Mouse (Mus musculus) T-helper 2 cell (primary cell): ENCODE data around the gene Kcnq4.

Experiments
- in situ Hi-C: fragments of 300-600 bp; cut with MboI, MseI; formaldehyde crosslinking; loops from one replicate; pipeline ENCODE4 v1.15.1; 2025; ENCODE audit warnings: high pct_unique_total_duplicates

Gene Kcnq4

DNA sequence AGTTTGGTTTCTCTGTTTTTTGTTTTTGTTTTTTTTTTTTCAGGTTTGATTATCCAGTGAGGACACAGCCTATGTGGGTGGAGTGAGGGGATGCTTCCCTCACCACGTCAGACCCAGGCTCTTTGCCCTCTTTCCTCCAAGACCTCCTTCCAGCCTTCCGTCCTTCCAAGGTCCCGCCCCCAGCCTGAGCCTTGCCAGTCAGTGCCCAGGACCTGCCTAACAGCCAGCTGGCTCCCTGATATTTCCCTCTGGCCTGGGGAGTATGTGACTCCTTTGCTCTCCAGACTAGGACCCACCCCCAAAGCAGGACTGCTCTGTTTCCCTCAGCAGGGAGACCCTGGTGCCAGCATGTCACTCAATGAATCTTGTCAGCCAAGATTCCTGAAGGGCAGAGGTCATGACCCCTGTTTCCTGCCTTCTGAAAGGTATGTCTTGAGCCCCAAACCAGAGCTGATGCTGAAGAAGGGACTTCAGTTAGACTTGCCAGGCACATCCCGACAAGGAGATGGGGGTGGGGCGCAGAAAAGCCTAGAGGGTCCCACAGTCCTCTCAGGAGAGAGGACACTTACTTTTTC lies 22.8 kb downstream of the Kcnq4 start:
- in situ Hi-C loops: no loop called here

GRCm38 (mm10) chr4:120721574-120721973 lies 26.8 kb downstream of the Kcnq4 start:
- in situ Hi-C loops: no loop called here

DNA sequence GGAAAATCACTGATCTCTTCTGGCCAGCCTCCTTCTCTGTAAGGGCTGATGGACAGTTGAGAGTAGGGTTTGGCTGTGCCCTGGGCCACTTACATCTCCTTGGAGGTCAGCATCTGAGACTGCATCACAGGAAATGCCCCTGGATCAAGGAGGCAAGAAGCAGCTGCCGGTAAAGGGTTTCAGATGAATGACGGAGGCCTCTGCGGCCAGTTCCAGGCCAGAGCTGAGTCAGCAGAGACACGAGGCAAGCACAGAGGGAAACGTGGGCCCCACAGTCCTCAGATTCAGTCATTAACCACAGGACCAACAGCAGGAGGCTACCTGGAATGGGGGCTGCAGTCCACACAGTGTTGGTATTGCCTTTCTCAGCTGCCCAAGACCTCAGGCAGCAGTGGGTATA lies 29.3 kb downstream of the Kcnq4 start:
- in situ Hi-C loops: no loop called here

- in situ Hi-C loops: no loop called here
Observed at GRCm38 (mm10) chr4:120717591-120717990, 30.8 kb downstream of the Kcnq4 start.

DNA sequence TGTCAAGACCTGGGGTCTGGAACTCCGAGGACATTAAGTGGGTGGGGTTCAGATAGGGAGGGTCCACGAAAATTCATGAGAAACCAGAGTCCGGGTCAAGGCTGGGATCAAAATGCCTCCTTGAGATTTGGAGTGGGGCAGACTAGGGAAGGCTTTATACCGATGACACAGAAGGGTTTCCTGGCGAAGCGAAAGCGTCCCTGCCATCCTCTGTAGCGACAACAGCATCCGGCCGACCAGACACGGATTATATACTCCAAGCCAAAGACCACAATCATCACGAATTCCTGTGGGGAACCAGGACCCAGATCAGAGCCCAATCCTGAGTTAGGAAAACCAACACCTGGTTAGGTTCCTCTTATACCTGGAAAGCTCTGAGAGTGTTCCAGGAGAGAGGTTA lies 31.6 kb downstream of the Kcnq4 start:
- in situ Hi-C loops: no loop called here

GRCm38 (mm10) chr4:120716141-120716571 lies 32.3 kb downstream of the Kcnq4 start:
- in situ Hi-C loops: no loop called here

DNA sequence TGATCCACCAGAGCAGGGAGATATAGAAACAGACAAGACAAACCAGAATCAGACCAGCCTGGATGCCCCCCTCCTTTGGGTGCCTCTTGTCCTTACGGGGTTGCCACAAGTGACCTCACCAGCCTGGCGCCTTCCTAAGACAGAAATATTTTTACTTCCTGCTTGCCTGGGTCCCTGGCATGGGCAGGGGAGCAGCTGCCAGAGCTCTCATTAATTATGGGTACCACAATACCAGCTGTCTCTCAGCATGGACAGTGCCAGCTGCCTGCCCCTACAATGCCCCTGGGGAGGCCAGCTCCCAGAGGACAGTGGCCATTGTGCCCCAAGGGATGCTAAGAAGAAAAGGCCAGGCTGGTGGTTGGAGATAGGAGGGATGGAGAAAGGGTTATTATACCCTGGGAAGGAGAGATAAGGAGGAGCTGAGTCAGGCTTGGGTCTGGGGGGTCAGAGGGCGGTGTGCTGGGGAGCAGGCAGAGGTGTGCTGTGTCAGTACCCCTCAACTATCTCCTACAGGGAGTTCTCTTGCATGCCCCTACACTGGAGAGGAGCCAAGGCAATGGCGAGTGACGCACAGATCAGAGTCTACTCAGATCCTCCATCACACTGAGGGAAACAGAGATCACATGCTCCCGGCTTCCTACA lies 34.4 kb downstream of the Kcnq4 start:
- in situ Hi-C loops: no loop called here

DNA sequence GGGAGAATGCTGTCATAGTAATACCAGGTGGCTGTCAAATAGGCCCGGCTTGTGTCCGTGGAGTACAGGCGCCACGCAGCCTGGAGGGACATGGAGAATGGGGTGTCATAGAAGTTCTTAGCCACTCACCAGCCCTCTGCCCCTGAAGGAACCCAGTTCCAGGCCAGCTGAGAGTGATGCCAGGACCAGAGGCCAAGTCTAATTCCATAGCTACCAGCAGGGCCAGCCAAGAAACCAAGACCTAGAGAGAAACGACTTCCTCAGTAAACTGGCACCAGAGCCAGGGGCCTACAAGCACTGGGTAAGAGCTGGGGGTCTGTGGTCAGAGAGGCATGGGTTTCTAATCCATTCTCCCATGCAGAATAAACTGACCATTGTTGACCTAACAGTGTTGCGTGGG lies 35.4 kb downstream of the Kcnq4 start:
- in situ Hi-C loops: no loop called here

GRCm38 (mm10) chr4:120712236-120712635 lies 36.2 kb downstream of the Kcnq4 start:
- in situ Hi-C loops: no loop called here

- in situ Hi-C loops: no loop called here
Observed at GRCm38 (mm10) chr4:120702511-120702910, 45.9 kb downstream of the Kcnq4 start.

- in situ Hi-C loops: no loop called here
Observed at GRCm38 (mm10) chr4:120702056-120702455, 46.4 kb downstream of the Kcnq4 start.

DNA sequence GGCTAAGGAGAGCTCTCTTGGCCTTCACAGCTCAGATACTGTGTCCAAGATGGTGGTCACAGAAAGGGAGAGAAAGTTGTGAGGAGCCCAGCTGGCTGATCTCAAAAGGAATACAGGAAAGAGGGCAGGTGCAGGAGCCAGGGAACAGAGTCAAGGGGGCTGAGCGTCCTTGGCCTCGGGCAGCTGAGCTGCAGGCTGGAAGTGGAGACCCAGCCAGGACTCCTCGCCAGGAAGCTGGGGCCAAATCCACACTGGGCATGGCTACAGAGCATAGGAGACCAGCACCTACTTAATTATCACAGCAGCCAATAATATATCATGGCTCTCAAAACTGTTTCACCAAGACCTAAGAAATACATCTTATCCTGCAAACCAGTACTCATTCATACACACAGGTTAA lies 47.2 kb downstream of the Kcnq4 start:
- in situ Hi-C loops: no loop called here

GRCm38 (mm10) chr4:120697799-120698484 lies 50.5 kb downstream of the Kcnq4 start:
- in situ Hi-C loops: no loop called here

DNA sequence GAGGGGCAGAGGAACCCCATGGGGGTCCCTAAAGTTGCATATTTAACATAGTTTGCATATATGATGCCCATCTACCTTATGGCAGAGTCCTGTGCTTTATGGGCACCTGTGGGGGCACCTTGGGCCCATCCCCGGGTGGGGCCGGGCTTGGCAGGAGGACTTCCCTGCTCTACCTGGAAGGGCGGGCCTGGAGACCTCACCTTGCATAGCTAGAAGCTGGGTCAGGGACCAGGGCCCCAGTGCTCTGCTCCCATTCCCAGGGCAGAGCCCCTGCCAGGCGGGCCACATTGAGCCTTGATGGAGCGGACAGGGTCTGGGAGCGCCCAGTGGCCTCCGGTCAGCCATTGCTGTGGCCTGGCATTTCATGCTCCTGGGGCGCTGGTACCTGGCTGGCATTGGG lies 51.1 kb downstream of the Kcnq4 start:
- in situ Hi-C loops: no loop called here

GRCm38 (mm10) chr4:120692717-120693116 lies 55.7 kb downstream of the Kcnq4 start:
- in situ Hi-C loops: no loop called here

DNA sequence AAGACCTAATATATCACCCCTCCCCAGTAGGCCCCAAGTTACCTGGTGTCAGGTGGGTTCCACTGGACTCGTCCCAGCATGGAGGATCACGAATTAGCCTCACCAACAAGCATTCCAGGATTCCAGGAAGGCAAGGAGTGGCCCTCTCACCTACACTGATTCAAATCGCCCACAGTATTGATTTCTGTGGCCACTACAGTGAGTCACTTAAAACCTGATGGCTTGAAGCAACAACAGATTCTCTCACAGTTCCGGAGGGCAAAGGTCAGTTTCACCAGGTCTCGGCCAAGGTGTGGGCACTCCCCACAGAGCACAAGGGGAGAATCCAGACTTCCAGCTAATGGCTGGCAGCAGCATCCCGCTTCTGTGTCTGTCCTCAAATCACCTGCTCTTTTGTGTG lies 59.1 kb downstream of the Kcnq4 start:
- in situ Hi-C loops: loop anchor here (10.0 kb wide), 1 partner anchor 225 kb away; no protein-coding TSS in a partner anchor

GRCm38 (mm10) chr4:120687282-120687681 lies 61.1 kb downstream of the Kcnq4 start:
- in situ Hi-C loops: loop anchor here (10.0 kb wide), 1 partner anchor 228 kb away; no protein-coding TSS in a partner anchor

- in situ Hi-C loops: loop anchor here (5.0 to 10.0 kb wide), 3 partner anchors 69 to 231 kb away; no protein-coding TSS in a partner anchor
Observed at GRCm38 (mm10) chr4:120683278-120683997, 65.0 kb downstream of the Kcnq4 start.

GRCm38 (mm10) chr4:120682168-120682567 lies 66.2 kb downstream of the Kcnq4 start:
- in situ Hi-C loops: loop anchor here (5.0 to 10.0 kb wide), 3 partner anchors 70 to 233 kb away; no protein-coding TSS in a partner anchor

DNA sequence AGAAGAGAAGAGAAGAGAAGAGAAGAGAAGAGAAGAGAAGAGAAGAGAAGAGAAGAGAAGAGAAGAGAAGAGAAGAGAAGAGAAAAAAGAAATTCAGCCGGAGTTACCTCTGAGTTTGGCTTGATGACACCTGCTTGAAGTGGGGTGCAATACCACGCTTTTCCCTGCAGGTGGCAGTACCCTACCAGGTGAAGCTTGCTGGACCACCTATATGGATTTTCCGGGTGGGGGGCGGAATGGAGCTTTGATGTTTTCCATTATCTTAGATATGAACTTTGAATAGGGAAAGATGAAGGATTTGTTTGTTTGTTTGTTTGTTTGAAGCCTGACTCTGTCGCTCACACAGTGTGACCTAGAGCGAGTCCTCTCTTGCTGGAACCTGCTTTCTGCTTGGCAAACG lies 67.5 kb downstream of the Kcnq4 start:
- in situ Hi-C loops: loop anchor here (5.0 to 10.0 kb wide), 3 partner anchors 71 to 234 kb away; no protein-coding TSS in a partner anchor

DNA sequence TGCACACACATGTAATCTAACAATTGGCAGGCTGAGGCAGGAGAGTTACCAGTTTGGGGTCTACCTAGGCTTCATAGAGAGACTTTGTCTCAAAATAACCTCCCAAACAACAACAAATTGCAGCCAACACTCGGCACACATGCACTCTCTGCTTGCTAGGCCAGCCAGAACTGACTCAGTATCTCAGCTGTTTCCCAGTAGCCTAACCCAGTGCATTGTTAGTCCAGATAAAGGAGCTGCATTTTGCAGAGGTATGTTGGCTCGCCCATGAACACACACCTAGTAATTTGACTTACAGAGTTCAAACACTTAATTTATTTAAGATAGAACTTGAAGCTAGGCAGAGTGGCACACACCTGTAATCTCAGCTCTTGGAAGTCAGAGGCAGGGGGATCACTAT lies 72.8 kb downstream of the Kcnq4 start:
- in situ Hi-C loops: no loop called here
